16 mouse cellular contexts compared by ENCODE assay signal in genomic region chr3:85309168-85309567, GRCm38 (mm10).
A peak's percentile ranks its signal among the peaks of the same experiment; 100 is the strongest.
DNase-seq lines count a peak whose midpoint lies in the region; TF ChIP-seq lines count a peak whose summit lies in the region.
"Had no signal": no experiment of that assay in that cellular context is flagged by ENCODE, and none has a peak within 500 bp of the region (broad histone marks: within the 10 kb centered on the region; RNA-seq: fewer than 3 reads in every experiment).

No protein-coding gene starts in this region.

- H3K79me2 ChIP-seq in heart, adult 2 months (replicated peaks; ENCODE audit: control insufficient read depth, insufficient read depth, low read length) = no peaks in the 10 kb centered on the region

- TF ChIP-seq POLR2A in heart, adult 2 months (IDR thresholded peaks at IDR 0.05; ENCODE audit: insufficient read depth, low read depth, low read length) = no peak

- intact Hi-C loops in heart, adult 2 months (cut with DNase I) = no loop called here
- intact Hi-C loops in left cerebral cortex, adult 2 months (cut with DNase I) = loop anchor here (1.0 kb wide), 1 partner anchor 14 kb away; no protein-coding TSS in a partner anchor

- TF ChIP-seq CTCF in heart, adult 2 months (IDR thresholded peaks at IDR 0.05) = no peak
- TF ChIP-seq CTCF in left cerebral cortex, adult 2 months (IDR thresholded peaks at IDR 0.05) = no peak

- H3K4me3 ChIP-seq in heart, adult 2 months = no peak overlapping the region
- H3K4me3 ChIP-seq in left cerebral cortex, adult 2 months = no peak overlapping the region
- H3K4me3 ChIP-seq: forebrain, embryonic 12.5 days; hindbrain, embryonic 13.5 days had no signal

- DNase-seq in heart, adult 11 months = peak; percentile 74
- no peak for DNase-seq in heart, adult 2 months
- peak; percentile 49 to 65 for DNase-seq in frontal cortex, adult 2 months (ENCODE audit: extremely low spot score in 1 of 2, low spot score in 1 of 2)
- peak in 1 of 2 experiments; percentile 36 for DNase-seq in left cerebral cortex, adult 2 months (ENCODE audit: extremely low spot score in 1 of 2, low spot score in 2 of 2)
- peak; percentile 68 for DNase-seq in right cerebral cortex, postnatal 25 days
- DNase-seq in kidney, postnatal 36 days = no peak
- no peak for DNase-seq in thymus, adult 18-20 months
- DNase-seq in embryo, embryonic 10.5 days (ENCODE audit: low spot score) = no peak
- DNase-seq: adrenal gland, postnatal 10 days; cerebellum, adult 18-20 months; embryo, embryonic 11 days; gastrocnemius, postnatal 10 days; heart, postnatal 14 days; lung, postnatal 14 days had no signal

- no peak overlapping the region for H3K9ac ChIP-seq in heart, adult 2 months (ENCODE audit: low read depth, low read length)
- H3K9ac ChIP-seq: forebrain, embryonic 12.5 days; hindbrain, embryonic 13.5 days had no signal

- H3K27me3 ChIP-seq in heart, adult 2 months (ENCODE audit: control insufficient read depth, insufficient read depth, low read length) = no peaks in the 10 kb centered on the region
- H3K27me3 ChIP-seq: forebrain, embryonic 12.5 days; hindbrain, embryonic 13.5 days had no signal

- H3K4me1 ChIP-seq in heart, adult 2 months (ENCODE audit: control insufficient read depth, insufficient read depth, low read length) = no peaks in the 10 kb centered on the region

- TF ChIP-seq EP300 in heart, adult 2 months (IDR thresholded peaks at IDR 0.05; ENCODE audit: insufficient read depth, low read depth, low read length) = no peak

- no peak overlapping the region for H3K27ac ChIP-seq in heart, adult 2 months
- H3K27ac ChIP-seq in left cerebral cortex, adult 2 months = peak overlapping the region; percentile 91
- H3K27ac ChIP-seq: forebrain, embryonic 12.5 days; hindbrain, embryonic 13.5 days had no signal

- H3K36me3 ChIP-seq in heart, adult 2 months (ENCODE audit: control insufficient read depth, insufficient read depth, low read length) = no peaks in the 10 kb centered on the region
- H3K36me3 ChIP-seq: forebrain, embryonic 12.5 days; hindbrain, embryonic 13.5 days had no signal

- WGBS in heart, adult 2 months = 83% methylated on average over 6 of the region's 6 CpGs

Comparison
In these comparisons a context has a peak if more than half of its experiments do, and no peak if none do; other contexts are left out.
1. DNase-seq: peak in heart, adult 11 months (single experiment), frontal cortex, adult 2 months (2 of 2) and right cerebral cortex, postnatal 25 days (single experiment); none in heart, adult 2 months (0 of 2), kidney, postnatal 36 days (0 of 2), thymus, adult 18-20 months (0 of 2) and embryo, embryonic 10.5 days (single experiment).